Mouse (Mus musculus): ENCODE data around the gene Olfr819.
"Not testable (repeated sequence)": the region's sequence is repeated elsewhere in the genome, so short reads cannot be mapped to it uniquely, and the experiment has no call there.

DNA sequence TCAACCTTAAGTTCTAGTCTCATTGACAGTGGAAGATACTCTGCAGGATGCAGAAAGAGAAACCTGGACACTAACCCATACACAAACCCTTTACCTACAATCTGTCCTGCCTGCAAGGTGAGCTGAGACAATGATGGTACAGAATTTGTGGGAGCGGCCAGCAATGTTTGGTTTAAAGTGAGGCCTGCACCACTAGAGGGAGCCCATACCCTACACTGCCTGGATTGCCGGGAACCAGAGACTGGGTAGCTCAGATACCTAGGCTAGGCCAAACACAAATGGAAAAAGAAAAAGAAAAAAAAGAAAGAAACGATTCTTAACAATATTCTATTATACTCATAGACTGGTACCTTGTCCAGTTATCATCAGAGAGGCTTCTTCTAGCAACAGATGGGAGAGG, 14.8 kb upstream of the Olfr819 start:
- not testable (repeated sequence) for TF ChIP-seq CTCF, EP300 (IDR thresholded peaks at IDR 0.05; ENCODE audit: low read depth)
